ENCODE assay signal across 8 mouse cellular contexts in genomic region chr6:29527361-29528164, GRCm38 (mm10). TPM values are rescaled to one million over a fixed set of nuclear protein-coding genes. Genes with fewer than 3 reads are reported as not detected.
A peak's percentile ranks its signal among the peaks of the same experiment; 100 is the strongest.
DNase-seq lines count a peak whose midpoint lies in the region; ATAC-seq and TF ChIP-seq lines count a peak whose summit lies in the region.

No protein-coding gene starts in this region.

- H3K36me3 ChIP-seq in kidney, embryonic 15.5 days = no peaks in the 10 kb centered on the region
- H3K36me3 ChIP-seq in midbrain, postnatal 0 days (ENCODE audit: insufficient read depth, low read length) = no peaks in the 10 kb centered on the region

- H3K9me3 ChIP-seq in kidney, embryonic 15.5 days (replicated peaks) = no peaks in the 10 kb centered on the region
- no peaks in the 10 kb centered on the region for H3K9me3 ChIP-seq in midbrain, postnatal 0 days (ENCODE audit: low read length)

- no peak overlapping the region for H3K27ac ChIP-seq in kidney, embryonic 15.5 days
- H3K27ac ChIP-seq in brown adipose tissue, adult 24 weeks (replicated peaks; ENCODE audit: low read depth, low read length) = peak overlapping the region; percentile 70
- no peak overlapping the region for H3K27ac ChIP-seq in midbrain, postnatal 0 days (ENCODE audit: low read depth, low read length)

- DNase-seq in kidney, adult 11 months = no peak
- peak; percentile 57 for DNase-seq in induced T-regulatory cell, adult 2 months (ENCODE audit: low read depth)
- no peak for DNase-seq in midbrain, postnatal 0 days (ENCODE audit: low spot score)
- DNase-seq in ovary, adult 18-20 months (ENCODE audit: low spot score) = no peak

- no peak for ATAC-seq in kidney, embryonic 15.5 days (replicated peaks; ENCODE audit: low FRiP score)
- ATAC-seq in midbrain, postnatal 0 days (ENCODE audit: low FRiP score) = no peak
- ATAC-seq in erythroblast, adult 5-6 weeks (replicated peaks; ENCODE audit: low FRiP score, poor library complexity, severe bottlenecking) = no peak
- no peak for ATAC-seq in monocyte, adult 5-6 weeks (replicated peaks; ENCODE audit: insufficient number of reproducible peaks, low FRiP score, low TSS enrichment, poor library complexity, severe bottlenecking)

- H3K9ac ChIP-seq in kidney, embryonic 15.5 days = peak overlapping the region; percentile 55; the same call in 1 of the 2 replicates
- 0 out of 2 replicates have a peak overlapping the region, but pooled peaks have one; percentile 19 for H3K9ac ChIP-seq in midbrain, postnatal 0 days (replicated peaks; ENCODE audit: low read length, poor library complexity, severe bottlenecking)

- TF ChIP-seq CTCF in midbrain, postnatal 0 days (IDR thresholded peaks at IDR 0.05) = no peak

- peak overlapping the region; percentile 63 for H3K4me3 ChIP-seq in kidney, embryonic 15.5 days (replicated peaks)
- H3K4me3 ChIP-seq in brown adipose tissue, adult 24 weeks (ENCODE audit: insufficient read depth, low read depth, low read length) = peak overlapping the region; percentile 59
- H3K4me3 ChIP-seq in midbrain, postnatal 0 days (ENCODE audit: low read depth, low read length) = peak overlapping the region; percentile 47

- WGBS in kidney, embryonic 15.5 days = 3% methylated on average over 34 of the region's 34 CpGs
- WGBS in midbrain, postnatal 0 days = 2% methylated on average over 31 of the region's 34 CpGs

- peak overlapping the region; percentile 99 for H3K4me2 ChIP-seq in kidney, embryonic 15.5 days
- H3K4me2 ChIP-seq in midbrain, postnatal 0 days (ENCODE audit: low read depth, low read length, poor library complexity, severe bottlenecking) = peak overlapping the region; percentile 97

- H3K27me3 ChIP-seq in kidney, embryonic 15.5 days = peaks cover 53% of the 10 kb centered on the region
- H3K27me3 ChIP-seq in midbrain, postnatal 0 days (ENCODE audit: insufficient read depth, low read length) = peaks cover 39% of the 10 kb centered on the region

- H3K4me1 ChIP-seq in kidney, embryonic 15.5 days = peaks cover 52% of the 10 kb centered on the region
- peaks cover 5% of the 10 kb centered on the region; the same call in 1 of the 2 replicates for H3K4me1 ChIP-seq in brown adipose tissue, adult 24 weeks (ENCODE audit: control insufficient read depth, insufficient read depth, insufficient read length, low read length)
- 0 out of 2 replicates have a peak, but pooled peaks cover 8% of the 10 kb centered on the region for H3K4me1 ChIP-seq in midbrain, postnatal 0 days (ENCODE audit: insufficient read depth, low read length)

RNA-seq across cellular contexts. Expression of gene Irf5, which starts 1.1 kb away (rescaled TPM):
- polyA plus RNA-seq in kidney, embryonic 15.5 days (2015; fragmentation: Nextera tagmentation; extraction: Ambion mirVana) = 6.1 and 7.4 TPM in 2 replicates
- polyA plus RNA-seq in brown adipose tissue, adult 24 weeks (2012; ENCODE audit: insufficient read depth, insufficient read length, missing spikeins) = 2.0 and 2.6 TPM in 2 replicates
- 3.2 and 3.5 TPM in 2 replicates for total RNA-seq in midbrain, postnatal 0 days (2014; rRNA removed)
- 1.7 and 2.0 TPM in 2 replicates for polyA plus RNA-seq in midbrain, postnatal 0 days (2015; fragmentation: Nextera tagmentation; extraction: Ambion mirVana)
- 11.9 and 14.4 TPM in 2 replicates for total RNA-seq in erythroblast, adult 5-6 weeks (2015; ENCODE audit: low replicate concordance)
- 6.6 and 12.5 TPM in 2 replicates for total RNA-seq in erythroblast, adult 5-6 weeks (2017; ENCODE audit: low replicate concordance)
- total RNA-seq in monocyte, adult 5-6 weeks (2017) = 195 to 268 TPM (median 261 TPM) in 3 replicates

RNA-seq across cellular contexts. Expression of gene Kcp, which starts 19.8 kb away (rescaled TPM):
- 24.0 and 27.9 TPM in 2 replicates for polyA plus RNA-seq in kidney, embryonic 15.5 days (2015; fragmentation: Nextera tagmentation; extraction: Ambion mirVana)
- 12.6 and 26.4 TPM in 2 replicates for polyA plus RNA-seq in brown adipose tissue, adult 24 weeks (2012; ENCODE audit: insufficient read depth, insufficient read length, missing spikeins)
- 16.3 and 27.0 TPM in 2 replicates for total RNA-seq in midbrain, postnatal 0 days (2014; rRNA removed)
- 8.9 and 9.0 TPM in 2 replicates for polyA plus RNA-seq in midbrain, postnatal 0 days (2015; fragmentation: Nextera tagmentation; extraction: Ambion mirVana)
- total RNA-seq in erythroblast, adult 5-6 weeks (2015; ENCODE audit: low replicate concordance) = not detected in 2 replicates
- total RNA-seq in erythroblast, adult 5-6 weeks (2017; ENCODE audit: low replicate concordance) = not detected in 2 replicates
- not detected in 3 replicates for total RNA-seq in monocyte, adult 5-6 weeks (2017)

RNA-seq across cellular contexts. Expression of gene Atp6v1fnb, which starts 56.3 kb away (rescaled TPM):
- not detected in 2 replicates for polyA plus RNA-seq in kidney, embryonic 15.5 days (2015; fragmentation: Nextera tagmentation; extraction: Ambion mirVana)
- polyA plus RNA-seq in brown adipose tissue, adult 24 weeks (2012; ENCODE audit: insufficient read depth, insufficient read length, missing spikeins) = not detected in 2 replicates
- total RNA-seq in midbrain, postnatal 0 days (2014; rRNA removed) = 2.6 TPM in 1 of 2 replicates, not detected in the other
- polyA plus RNA-seq in midbrain, postnatal 0 days (2015; fragmentation: Nextera tagmentation; extraction: Ambion mirVana) = 0.32 and 0.72 TPM in 2 replicates
- total RNA-seq in erythroblast, adult 5-6 weeks (2015; ENCODE audit: low replicate concordance) = not detected in 2 replicates
- not detected in 2 replicates for total RNA-seq in erythroblast, adult 5-6 weeks (2017; ENCODE audit: low replicate concordance)
- 0.78 TPM in 1 of 3 replicates, not detected in the others for total RNA-seq in monocyte, adult 5-6 weeks (2017)

Comparison
In these comparisons a context has a peak if more than half of its experiments do, and no peak if none do; other contexts are left out.
1. RNA of gene Irf5, which starts 1.1 kb away (total RNA-seq): 195 to 268 TPM in monocyte, adult 5-6 weeks; 6.6 to 14.4 TPM in erythroblast, adult 5-6 weeks and 3.2 to 3.5 TPM in midbrain, postnatal 0 days; every median in the first group is over 10 times any median in the second.
2. RNA of gene Kcp, which starts 19.8 kb away (total RNA-seq): 16.3 to 27.0 TPM in midbrain, postnatal 0 days; not detected in erythroblast, adult 5-6 weeks and not detected in monocyte, adult 5-6 weeks; every median in the first group is over 10 times any median in the second.
3. Peak in every context shown above with its lines, with median percentiles within 50 percentile points of each other: H3K4me3 ChIP-seq.